Mouse (Mus musculus) yolk sac, embryonic 10.5 days (tissue): Measurements from ENCODE around the gene Plekhn1.

Experiments
- DNase-seq: peaks from one replicate; pipeline ENCODE4 v3.0.0-alpha.2; 2017; ENCODE audit warnings: low spot score

The Plekhn1 gene

GRCm38 (mm10) chr4:156213134-156213533 lies 21.5 kb downstream of the Plekhn1 start:
- no peak for DNase-seq

- no peak for DNase-seq
These were observed 24.6 kb downstream of the Plekhn1 start for GRCm38 (mm10) chr4:156209963-156210635.

DNA sequence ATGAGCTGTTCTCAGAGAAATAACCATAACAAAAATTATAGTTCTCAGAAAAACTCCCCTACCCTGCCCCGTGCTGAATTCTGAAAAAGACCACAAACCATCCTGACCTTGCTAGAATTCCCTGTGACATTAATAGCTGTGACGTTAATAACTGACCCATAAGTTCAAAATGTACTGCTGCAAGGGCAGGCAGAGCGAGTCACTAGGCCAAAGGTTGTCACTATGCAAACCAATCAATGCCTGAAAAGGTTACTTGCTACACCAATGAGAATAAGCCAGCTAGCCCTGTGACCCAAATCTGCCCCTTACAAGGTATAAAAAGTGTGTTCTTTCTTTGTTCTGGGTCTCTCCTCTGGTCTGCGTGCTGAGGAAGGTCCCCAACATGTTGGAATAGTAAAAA lies 25.8 kb downstream of the Plekhn1 start:
- no peak for DNase-seq

- DNase-seq, result no peak
These were observed 31.1 kb downstream of the Plekhn1 start for GRCm38 (mm10) chr4:156203413-156204131.

- peak; percentile 78 for DNase-seq
These were observed 31.6 kb downstream of the Plekhn1 start, which contains the start of gene AW011738 for GRCm38 (mm10) chr4:156203001-156203412. Gene AW011738, plus strand, starts transcription at chr4:156203304.

- no peak for DNase-seq
These were observed 32.2 kb downstream of the Plekhn1 start for GRCm38 (mm10) chr4:156202462-156202893.

DNA sequence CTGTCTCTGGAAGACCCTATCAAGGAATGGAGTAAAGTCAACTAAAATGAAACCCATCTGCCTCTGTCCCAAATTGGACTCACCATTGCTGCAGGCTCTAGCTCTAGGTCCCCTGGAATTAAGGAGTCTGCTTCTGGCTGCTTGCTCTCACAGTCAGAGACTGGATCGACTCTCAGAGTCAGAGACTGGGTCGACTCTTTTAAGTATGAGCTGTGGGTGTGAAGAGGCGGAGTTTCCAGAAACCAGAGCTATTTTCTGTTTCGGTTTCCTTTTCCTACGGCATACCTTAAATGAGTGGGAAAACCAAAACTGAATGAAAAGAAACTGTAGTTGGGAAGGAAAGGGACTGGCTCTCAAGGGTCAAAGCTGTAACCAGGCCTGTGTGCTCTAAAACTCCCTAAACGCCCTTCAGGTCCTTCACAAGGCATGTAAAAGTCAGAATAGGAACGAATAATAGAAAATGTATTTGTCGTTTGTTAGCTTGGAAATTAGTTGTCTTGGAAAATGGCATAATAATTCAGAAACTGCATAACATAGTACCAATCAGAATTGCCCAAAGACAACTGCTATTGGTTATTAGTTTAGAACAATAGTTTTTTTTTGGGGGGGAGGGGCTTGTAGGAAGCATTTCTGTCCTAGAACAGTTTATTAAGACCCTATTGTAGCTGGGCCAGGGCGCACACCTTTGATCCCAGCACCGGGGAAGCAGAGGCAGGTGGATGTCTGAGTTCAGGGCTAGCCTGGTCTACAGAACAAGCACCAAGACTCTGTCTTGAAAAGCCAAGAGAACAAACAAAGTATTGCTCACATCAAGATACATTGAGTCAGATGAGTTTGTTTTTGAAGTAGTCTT lies 33.8 kb downstream of the Plekhn1 start, which contains the start of gene Isg15:
TSS of gene Isg15 (minus strand) at position 196 of the 853 bp plus-strand sequence.
- no peak for DNase-seq

GRCm38 (mm10) chr4:156197829-156198205 lies 36.8 kb downstream of the Plekhn1 start:
- DNase-seq, result peak; percentile 97

DNA sequence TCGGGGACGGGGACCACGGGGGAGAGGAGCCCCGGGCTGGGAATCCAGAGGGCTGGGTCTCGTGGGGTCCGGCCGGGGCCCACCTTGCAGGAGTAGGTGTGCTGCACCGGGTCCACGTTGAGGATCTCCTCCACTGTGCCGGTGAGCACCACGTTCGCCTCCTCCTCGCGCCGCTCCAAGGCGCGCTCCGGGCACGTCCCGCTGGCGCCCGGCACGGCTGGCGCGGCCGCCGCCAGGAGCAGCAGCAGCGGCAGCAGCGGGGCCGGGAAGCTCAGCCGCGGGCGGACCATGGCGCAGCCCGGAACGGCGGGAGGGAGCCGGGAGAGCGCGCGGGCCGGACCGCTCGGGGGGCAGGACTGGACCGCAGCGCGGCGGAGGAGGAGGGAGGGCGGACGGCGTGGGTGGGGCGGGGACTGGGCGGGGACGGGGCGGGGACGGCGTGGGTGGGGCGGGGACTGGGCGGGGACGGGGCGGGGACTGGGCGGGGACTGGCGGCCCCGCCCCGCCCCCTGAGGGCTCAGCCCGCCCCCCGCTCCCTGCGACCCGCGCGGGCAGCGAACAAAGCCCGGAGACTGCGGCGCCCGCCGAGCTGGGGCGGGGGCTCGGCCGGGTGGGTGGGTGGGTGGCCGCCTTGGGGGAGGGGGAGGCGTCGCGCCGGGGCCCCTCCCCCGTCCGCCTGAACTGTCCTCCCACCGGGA lies 37.4 kb downstream of the Plekhn1 start, which contains the start of gene Agrn:
TSS of gene Agrn (minus strand) at position 358 of the 698 bp plus-strand sequence.
- peak; percentile 86 for DNase-seq

DNA sequence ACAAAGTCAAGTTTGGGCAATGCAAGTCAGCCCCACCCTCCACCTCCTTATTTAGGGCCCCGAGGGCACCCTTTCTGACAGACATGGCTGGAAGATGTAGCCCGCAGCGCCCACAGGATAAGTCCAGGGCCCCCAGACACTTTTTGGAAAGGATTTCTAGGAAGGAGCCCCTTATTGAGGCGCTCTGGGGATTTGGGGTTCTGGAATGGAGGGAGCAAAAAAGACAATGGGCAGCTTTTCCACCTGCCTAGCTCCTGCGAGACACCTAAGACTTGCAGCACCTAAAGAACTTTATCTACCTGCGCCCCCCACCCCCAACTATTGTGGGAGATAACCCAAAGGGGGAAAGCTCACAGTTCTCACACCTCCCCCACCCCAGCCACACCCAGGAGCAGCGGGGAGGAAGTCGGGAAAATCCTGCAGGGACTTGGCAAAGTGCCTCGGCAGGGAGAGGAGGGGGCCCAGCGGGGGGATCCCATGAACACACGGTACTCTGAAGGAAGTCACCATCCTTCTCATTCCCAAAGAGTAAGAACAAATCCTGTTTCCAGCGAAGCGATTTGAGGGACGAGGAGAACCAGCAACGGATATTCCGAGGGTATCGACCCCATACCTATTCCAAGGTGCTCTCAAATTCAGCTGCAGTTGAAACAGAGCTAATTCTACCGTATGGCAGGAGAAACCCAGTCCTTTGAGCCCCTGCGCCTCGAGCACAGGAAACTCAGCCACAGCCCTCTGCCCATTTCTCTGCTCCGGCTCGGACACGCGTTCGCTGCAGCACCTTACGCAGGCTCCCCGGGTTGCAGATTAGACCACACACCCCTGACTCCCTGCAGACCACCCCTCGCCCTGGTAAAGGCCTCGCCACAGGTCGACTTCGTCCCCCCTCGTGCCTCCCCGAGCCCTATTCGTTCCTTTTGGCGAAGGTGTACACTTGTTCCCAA lies 38.5 kb downstream of the Plekhn1 start:
- DNase-seq, result peak; percentile 61

DNA sequence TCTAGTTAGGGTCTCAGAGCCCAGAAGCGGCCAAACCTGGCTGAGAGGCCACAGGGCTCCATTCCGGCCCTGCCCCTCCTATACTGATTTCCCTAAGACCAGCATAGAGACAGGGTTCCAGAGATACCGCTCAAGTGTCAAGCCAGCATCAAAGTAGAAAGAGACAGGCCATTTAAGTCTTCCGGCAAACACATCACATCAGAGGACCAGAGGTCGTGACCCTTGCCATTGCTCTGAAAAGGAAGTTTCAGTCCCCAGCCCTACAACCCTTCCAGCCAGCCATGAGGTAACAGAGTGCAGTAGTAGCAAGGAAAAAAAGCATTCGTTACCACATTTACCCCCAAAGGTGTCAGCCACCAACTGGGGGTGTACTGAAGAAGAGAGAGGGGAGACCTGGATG lies 40.3 kb downstream of the Plekhn1 start:
- DNase-seq, result peak; percentile 75

- peak; percentile 67 for DNase-seq
These were observed 40.8 kb downstream of the Plekhn1 start for GRCm38 (mm10) chr4:156193906-156194305.

- peak; percentile 89 for DNase-seq
These were observed 41.5 kb downstream of the Plekhn1 start for GRCm38 (mm10) chr4:156193200-156193590.

DNA sequence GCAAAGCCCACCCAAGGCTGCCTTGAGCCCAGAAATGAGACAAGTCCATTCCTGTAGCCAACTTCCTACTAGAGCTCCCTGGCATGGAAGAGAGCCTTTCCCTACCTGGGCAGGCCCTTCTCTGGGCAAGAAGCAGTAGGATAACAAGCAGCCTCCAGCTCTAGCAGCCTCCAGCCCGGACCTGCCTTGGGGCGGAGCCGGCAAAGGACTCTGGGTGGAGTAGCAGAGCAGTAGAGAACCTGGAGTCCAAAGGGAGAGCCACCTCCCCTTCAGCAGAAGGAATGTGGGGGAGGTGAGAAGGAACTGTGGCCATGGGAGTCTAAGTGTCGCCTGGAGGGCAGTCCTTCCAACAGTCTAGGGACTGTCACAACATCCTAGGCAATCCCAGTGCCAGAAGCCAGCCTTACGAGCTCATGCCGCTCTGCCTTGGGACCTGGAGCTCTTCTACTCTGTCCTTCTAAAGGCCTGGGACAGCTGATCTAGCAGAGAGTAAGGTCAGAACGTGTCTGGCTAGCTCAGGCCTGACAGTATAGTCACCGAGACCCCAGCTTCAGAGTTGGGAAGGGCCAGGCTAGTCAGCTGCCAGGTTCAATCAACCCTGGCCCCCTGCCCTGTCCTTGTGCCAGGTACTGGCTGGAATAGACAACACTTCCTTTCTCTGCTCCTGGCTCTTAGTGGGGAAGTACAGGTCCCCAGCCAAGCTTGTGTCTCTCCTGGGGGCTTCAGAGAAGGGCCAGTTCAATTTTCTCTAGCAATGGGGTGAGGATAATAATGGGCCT lies 42.0 kb downstream of the Plekhn1 start:
- DNase-seq, result peak; percentile 87

DNA sequence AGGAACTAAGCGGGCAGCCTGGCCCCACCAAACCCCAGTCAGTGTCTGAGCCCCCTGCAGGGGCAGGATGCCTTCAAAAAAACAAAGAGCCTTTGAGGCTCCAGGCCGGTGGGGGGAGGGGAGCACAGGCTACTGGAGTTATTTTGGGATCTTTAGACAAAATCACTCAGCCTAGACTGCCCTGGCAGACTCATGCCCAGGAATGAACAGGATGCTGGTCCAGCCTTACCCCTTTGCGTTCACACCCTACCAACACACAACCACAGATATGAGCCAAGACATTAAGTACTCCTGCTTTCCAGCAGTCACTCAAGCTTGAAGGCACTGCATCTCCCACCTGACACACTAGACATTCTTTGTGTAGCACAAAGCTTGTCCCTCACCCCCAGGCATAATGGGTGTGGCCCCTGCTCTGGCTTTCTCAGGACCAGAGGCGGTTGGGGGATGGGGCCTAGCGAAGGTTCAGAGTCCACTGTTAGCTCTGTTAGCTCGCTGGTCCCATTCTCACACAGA lies 45.8 kb downstream of the Plekhn1 start:
- DNase-seq, result peak; percentile 81

DNA sequence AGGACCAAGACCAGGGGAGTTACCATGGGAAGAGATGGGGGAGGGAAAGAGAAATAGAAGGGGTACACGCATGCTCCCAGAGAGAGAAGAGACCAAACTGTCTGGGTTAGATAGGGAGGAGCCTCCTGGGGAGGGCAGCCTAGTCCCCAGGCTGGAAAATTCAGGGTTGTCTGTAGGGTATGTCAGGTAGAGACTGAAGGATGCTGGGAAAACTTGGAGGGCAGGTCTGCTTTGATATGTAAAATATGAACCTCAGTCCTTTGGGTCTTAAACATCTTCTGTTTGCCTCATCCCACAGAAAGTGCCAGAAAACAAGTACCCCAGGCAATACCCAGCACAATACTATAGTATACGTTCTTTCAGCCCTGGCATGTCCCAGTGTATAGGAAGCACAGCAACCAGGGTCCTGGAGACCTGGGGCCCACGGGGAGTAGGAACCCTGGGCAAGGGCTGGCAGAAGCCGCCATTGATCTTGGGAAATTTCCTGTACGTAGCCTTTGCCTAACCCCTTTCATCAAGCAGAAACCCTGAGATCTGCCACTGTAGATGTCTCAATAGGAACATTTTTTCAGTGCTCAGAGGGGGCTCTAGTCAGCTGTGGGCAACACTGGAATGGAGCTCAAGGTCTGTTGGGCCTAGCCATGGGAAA lies 46.4 kb downstream of the Plekhn1 start:
- no peak for DNase-seq

- DNase-seq, result no peak
These were observed 48.5 kb downstream of the Plekhn1 start for GRCm38 (mm10) chr4:156185950-156186850.

GRCm38 (mm10) chr4:156185456-156185949 lies 49.2 kb downstream of the Plekhn1 start:
- no peak for DNase-seq
